ENCODE assay signal across 27 mouse cellular contexts in genomic region chr17:15455203-15455602, GRCm38 (mm10). TPM values are rescaled to one million over a fixed set of nuclear protein-coding genes. Genes with fewer than 3 reads are reported as not detected.
DNase-seq lines count a peak whose midpoint lies in the region; ATAC-seq and TF ChIP-seq lines count a peak whose summit lies in the region.
"Had no signal": no experiment of that assay in that cellular context is flagged by ENCODE, and none has a peak within 500 bp of the region (broad histone marks: within the 10 kb centered on the region; RNA-seq: fewer than 3 reads in every experiment).

No protein-coding gene starts in this region.

- H3K4me1 ChIP-seq in embryonic facial prominence, embryonic 11.5 days (ENCODE audit: control insufficient read depth, insufficient read depth, low read length), result no peaks in the 10 kb centered on the region
- no peaks in the 10 kb centered on the region for H3K4me1 ChIP-seq in embryonic facial prominence, embryonic 10.5 days
- no peaks in the 10 kb centered on the region for H3K4me1 ChIP-seq in lung, embryonic 14.5 days (ENCODE audit: insufficient read depth)
- H3K4me1 ChIP-seq: forebrain, embryonic 10.5 days; forebrain, embryonic 13.5 days; hindbrain, embryonic 10.5 days; hindbrain, embryonic 13.5 days; intestine, embryonic 15.5 days had no signal

- no peaks in the 10 kb centered on the region for H3K36me3 ChIP-seq in embryonic facial prominence, embryonic 11.5 days (replicated peaks; ENCODE audit: control insufficient read depth, insufficient read depth, low read depth, low read length)
- H3K36me3 ChIP-seq in embryonic facial prominence, embryonic 10.5 days (replicated peaks), result peaks cover 3% of the 10 kb centered on the region; the same call in 1 of the 2 replicates
- H3K36me3 ChIP-seq in lung, embryonic 14.5 days (ENCODE audit: insufficient read depth), result no peaks in the 10 kb centered on the region
- H3K36me3 ChIP-seq: hindbrain, embryonic 13.5 days; intestine, embryonic 15.5 days had no signal

- no peak overlapping the region for H3K27ac ChIP-seq in embryonic facial prominence, embryonic 11.5 days (replicated peaks; ENCODE audit: low read depth, low read length)
- H3K27ac ChIP-seq in embryonic facial prominence, embryonic 10.5 days (replicated peaks), result no peak overlapping the region
- no peak overlapping the region for H3K27ac ChIP-seq in lung, embryonic 14.5 days (ENCODE audit: low read depth)
- H3K27ac ChIP-seq: forebrain, embryonic 10.5 days; forebrain, embryonic 13.5 days; hindbrain, embryonic 10.5 days; hindbrain, embryonic 13.5 days; intestine, embryonic 15.5 days had no signal

- no peaks in the 10 kb centered on the region for H3K27me3 ChIP-seq in embryonic facial prominence, embryonic 11.5 days (ENCODE audit: control insufficient read depth, insufficient read depth, low read length)
- no peaks in the 10 kb centered on the region for H3K27me3 ChIP-seq in embryonic facial prominence, embryonic 10.5 days (replicated peaks; ENCODE audit: low read depth, poor library complexity, severe bottlenecking)
- no peaks in the 10 kb centered on the region for H3K27me3 ChIP-seq in lung, embryonic 14.5 days (ENCODE audit: insufficient read depth, low read length)
- H3K27me3 ChIP-seq: CH12.LX; forebrain, embryonic 13.5 days; hindbrain, embryonic 13.5 days; intestine, embryonic 15.5 days had no signal

- WGBS in embryonic facial prominence, embryonic 11.5 days, result 78% methylated on average over 4 of the region's 4 CpGs
- 78% methylated on average over 4 of the region's 4 CpGs for WGBS in embryonic facial prominence, embryonic 10.5 days
- WGBS in lung, embryonic 14.5 days, result 67% methylated on average over 4 of the region's 4 CpGs

- DNase-seq in embryonic facial prominence, embryonic 11.5 days (ENCODE audit: low spot score), result peak; percentile 15
- no peak for DNase-seq in embryonic facial prominence, embryonic 10.5 days (ENCODE audit: low spot score)
- peak; percentile 34 for DNase-seq in lung, embryonic 14.5 days
- no peak for DNase-seq in lung, postnatal 4 days
- DNase-seq in R1 (ENCODE audit: low read depth, low spot score), result peak; percentile 40
- no peak for DNase-seq in gastrocnemius, adult 8-10 months (ENCODE audit: low spot score in 2 of 2)
- DNase-seq in gastrocnemius, postnatal 25 days, result no peak
- no peak for DNase-seq in cerebellum, postnatal 25 days
- DNase-seq: adrenal gland, postnatal 10 days; adrenal gland, postnatal 36 days; B cell, adult 2 months; cerebellum, adult 18-20 months; cerebellum, adult 9-10 months; cerebellum, postnatal 14 days; gastrocnemius, postnatal 14 days; kidney, adult 11 months had no signal

- no peaks in the 10 kb centered on the region for H3K9me3 ChIP-seq in embryonic facial prominence, embryonic 11.5 days (replicated peaks; ENCODE audit: control insufficient read depth, low read length)
- no peaks in the 10 kb centered on the region for H3K9me3 ChIP-seq in embryonic facial prominence, embryonic 10.5 days
- H3K9me3 ChIP-seq in lung, embryonic 14.5 days (ENCODE audit: low read depth, low read length), result no peaks in the 10 kb centered on the region
- H3K9me3 ChIP-seq: forebrain, embryonic 10.5 days; forebrain, embryonic 13.5 days; hindbrain, embryonic 10.5 days; hindbrain, embryonic 13.5 days; intestine, embryonic 15.5 days had no signal

- no peak overlapping the region for H3K9ac ChIP-seq in embryonic facial prominence, embryonic 11.5 days (replicated peaks; ENCODE audit: low read length)
- H3K9ac ChIP-seq in lung, embryonic 14.5 days, result no peak overlapping the region
- H3K9ac ChIP-seq: forebrain, embryonic 13.5 days; hindbrain, embryonic 13.5 days; intestine, embryonic 15.5 days had no signal

- no peak for ATAC-seq in embryonic facial prominence, embryonic 11.5 days (replicated peaks; ENCODE audit: insufficient number of reproducible peaks, low FRiP score, low TSS enrichment, low read depth)
- no peak for ATAC-seq in lung, embryonic 14.5 days (ENCODE audit: insufficient read depth)
- ATAC-seq: activated CD4-positive, CD25-positive, alpha-beta regulatory T cell, adult 4 months; forebrain, embryonic 13.5 days; forebrain, embryonic 16.5 days; hindbrain, embryonic 16.5 days; intestine, embryonic 15.5 days; Patski had no signal

- no peak for TF ChIP-seq CTCF in lung, embryonic 14.5 days (IDR thresholded peaks at IDR 0.05; ENCODE audit: low read depth)

- no peak overlapping the region for H3K4me3 ChIP-seq in embryonic facial prominence, embryonic 11.5 days (ENCODE audit: low read depth, low read length)
- H3K4me3 ChIP-seq in embryonic facial prominence, embryonic 10.5 days, result no peak overlapping the region
- H3K4me3 ChIP-seq in lung, embryonic 14.5 days (ENCODE audit: low read depth, low read length), result no peak overlapping the region
- H3K4me3 ChIP-seq: forebrain, embryonic 10.5 days; forebrain, embryonic 13.5 days; hindbrain, embryonic 10.5 days; hindbrain, embryonic 13.5 days; intestine, embryonic 15.5 days had no signal

- H3K4me2 ChIP-seq in embryonic facial prominence, embryonic 11.5 days (ENCODE audit: low read depth, low read length), result no peak overlapping the region
- H3K4me2 ChIP-seq in lung, embryonic 14.5 days, result no peak overlapping the region
- H3K4me2 ChIP-seq: forebrain, embryonic 13.5 days; heart, embryonic 11.5 days; hindbrain, embryonic 13.5 days; intestine, embryonic 15.5 days had no signal

RNA-seq across cellular contexts. Expression of gene Psmb1, which starts 44.3 kb away (rescaled TPM):
- polyA plus RNA-seq in embryonic facial prominence, embryonic 11.5 days (2014; fragmentation: Nextera tagmentation; extraction: Ambion mirVana), result 283 and 286 TPM in 2 replicates
- polyA plus RNA-seq in embryonic facial prominence, embryonic 10.5 days (2016; fragmentation: Nextera tagmentation; extraction: Ambion mirVana), result 281 and 290 TPM in 2 replicates
- polyA plus RNA-seq in lung, embryonic 14.5 days (2014; fragmentation: Nextera tagmentation; extraction: Ambion mirVana), result 268 and 272 TPM in 2 replicates
- 100 to 1,000 TPM; 105 to 114 (median 112) TPM for total RNA-seq in gastrocnemius, adult 8-10 months (2022)
- 100 to 1,000 TPM in 1 of 2 experiments, 10 to 100 TPM in 1; 84.4 to 104 TPM for total RNA-seq in gastrocnemius, postnatal 25 days (2021)

RNA-seq across cellular contexts. Expression of gene Tbp, which starts 44.5 kb away (rescaled TPM):
- polyA plus RNA-seq in embryonic facial prominence, embryonic 11.5 days (2014; fragmentation: Nextera tagmentation; extraction: Ambion mirVana), result 64.0 and 68.1 TPM in 2 replicates
- 62.8 and 68.5 TPM in 2 replicates for polyA plus RNA-seq in embryonic facial prominence, embryonic 10.5 days (2016; fragmentation: Nextera tagmentation; extraction: Ambion mirVana)
- 53.6 and 53.8 TPM in 2 replicates for polyA plus RNA-seq in lung, embryonic 14.5 days (2014; fragmentation: Nextera tagmentation; extraction: Ambion mirVana)
- total RNA-seq in gastrocnemius, adult 8-10 months (2022), result 1 to 10 TPM; 5.9 to 9.4 (median 7.7) TPM
- 1 to 10 TPM; 7.0 to 7.7 TPM for total RNA-seq in gastrocnemius, postnatal 25 days (2021)

RNA-seq across cellular contexts. Expression of gene Fam120b, which starts 59.2 kb away (rescaled TPM):
- 30.2 and 30.6 TPM in 2 replicates for polyA plus RNA-seq in embryonic facial prominence, embryonic 11.5 days (2014; fragmentation: Nextera tagmentation; extraction: Ambion mirVana)
- 26.9 and 27.3 TPM in 2 replicates for polyA plus RNA-seq in embryonic facial prominence, embryonic 10.5 days (2016; fragmentation: Nextera tagmentation; extraction: Ambion mirVana)
- 25.0 and 26.6 TPM in 2 replicates for polyA plus RNA-seq in lung, embryonic 14.5 days (2014; fragmentation: Nextera tagmentation; extraction: Ambion mirVana)
- total RNA-seq in gastrocnemius, adult 8-10 months (2022), result 10 to 100 TPM in 3 of 4 experiments, 1 to 10 TPM in 1; 9.5 to 12.1 (median 10.5) TPM
- total RNA-seq in gastrocnemius, postnatal 25 days (2021), result 10 to 100 TPM in 1 of 2 experiments, 1 to 10 TPM in 1; 8.6 to 10.3 TPM

Comparison
In these comparisons a context has a peak if more than half of its experiments do, and no peak if none do; other contexts are left out.
1. DNase-seq: peak in embryonic facial prominence, embryonic 11.5 days (single experiment), lung, embryonic 14.5 days (single experiment) and R1 (single experiment); none in embryonic facial prominence, embryonic 10.5 days (single experiment), lung, postnatal 4 days (0 of 2), gastrocnemius, adult 8-10 months (0 of 2), gastrocnemius, postnatal 25 days (single experiment) and cerebellum, postnatal 25 days (0 of 2).